Mouse (Mus musculus): Measurements from ENCODE around the gene Stard10.

DNA sequence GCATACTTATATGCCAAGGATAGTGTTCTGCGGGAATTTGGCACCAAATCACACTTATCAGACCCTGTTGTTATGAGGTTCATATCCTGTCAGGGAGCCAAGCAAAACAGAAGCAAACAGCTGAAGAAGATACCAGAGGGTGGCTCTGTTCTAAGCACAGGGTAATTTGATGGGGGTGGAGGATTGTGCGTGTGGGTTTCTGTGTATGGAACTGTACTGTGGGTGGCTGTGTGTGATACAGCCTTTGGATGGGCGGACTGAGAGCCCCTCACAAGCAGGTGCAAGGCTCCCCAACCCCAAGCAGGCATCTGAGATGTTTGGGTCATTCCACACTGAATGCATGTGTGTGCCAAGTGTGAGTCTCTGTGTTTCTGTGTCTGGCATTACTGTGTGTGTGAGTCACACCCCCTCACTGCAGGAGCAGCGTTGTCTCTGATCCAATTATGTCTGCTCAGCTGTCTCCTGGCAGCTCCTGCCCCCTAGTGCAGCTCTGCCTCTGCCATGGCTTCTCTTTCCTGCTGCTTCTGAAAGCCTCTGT, 11.8 kb downstream of the Stard10 start:
- TF ChIP-seq CTCF (IDR thresholded peaks at IDR 0.05; ENCODE audit: low read depth, low read length) (no peak), EP300 (IDR thresholded peaks at IDR 0.05; ENCODE audit: insufficient read depth, low read depth, low read length) (no peak)
